Mouse (Mus musculus): Measurements from ENCODE around the gene Prdm16. TPM values are rescaled to one million over a fixed set of nuclear protein-coding genes. Genes with fewer than 3 reads are reported as not detected.

The Prdm16 gene
- total RNA-seq, 2 experiments from 2014 or later: 2.2 to 3.0 TPM

GRCm38 (mm10) chr4:154590910-154591309 is 45.8 kb downstream of the Prdm16 start:
- Histone ChIP-seq H3K27ac (no peak overlapping the region), H3K4me3 (no peak overlapping the region)
- TF ChIP-seq CTCF (IDR thresholded peaks at IDR 0.05): no peak
- intact Hi-C loops (cut with DNase I): no loop called here
- no peak for DNase-seq

GRCm38 (mm10) chr4:154586334-154586733 is 50.3 kb downstream of the Prdm16 start:
- Histone ChIP-seq H3K4me3 (no peak overlapping the region), H3K27ac (peak overlapping the region; percentile 51; the same call in 1 of the 2 replicates)
- intact Hi-C loops (cut with DNase I): no loop called here
- DNase-seq: no peak
- TF ChIP-seq CTCF (IDR thresholded peaks at IDR 0.05): no peak

GRCm38 (mm10) chr4:154585779-154586178 is 50.9 kb downstream of the Prdm16 start:
- Histone ChIP-seq H3K4me3 (no peak overlapping the region), H3K27ac (peak overlapping the region; percentile 51; the same call in 1 of the 2 replicates)
- TF ChIP-seq CTCF (IDR thresholded peaks at IDR 0.05): no peak
- no peak for DNase-seq
- intact Hi-C loops (cut with DNase I): no loop called here

GRCm38 (mm10) chr4:154583712-154584111 is 53.0 kb downstream of the Prdm16 start:
- no peak for DNase-seq
- no peak for TF ChIP-seq CTCF (IDR thresholded peaks at IDR 0.05)
- intact Hi-C loops (cut with DNase I): no loop called here
- Histone ChIP-seq H3K27ac (0 out of 2 replicates have a peak overlapping the region, but pooled peaks have one; percentile 28), H3K4me3 (no peak overlapping the region)

- H3K4me3 ChIP-seq: no peak overlapping the region
- intact Hi-C loops (cut with DNase I): no loop called here
- no peak for DNase-seq
- H3K27ac ChIP-seq: no peak overlapping the region
- no peak for TF ChIP-seq CTCF (IDR thresholded peaks at IDR 0.05)
These were observed 54.0 kb downstream of the Prdm16 start for GRCm38 (mm10) chr4:154582607-154583236.

GRCm38 (mm10) chr4:154581261-154581886 is 55.3 kb downstream of the Prdm16 start:
- H3K4me3 ChIP-seq: peak overlapping the region; percentile 46
- intact Hi-C loops (cut with DNase I): no loop called here
- H3K27ac ChIP-seq: peak overlapping the region; percentile 28
- DNase-seq: no peak
- no peak for TF ChIP-seq CTCF (IDR thresholded peaks at IDR 0.05)

GRCm38 (mm10) chr4:154574208-154574875 is 62.3 kb downstream of the Prdm16 start:
- TF ChIP-seq CTCF (IDR thresholded peaks at IDR 0.05): no peak
- no peak overlapping the region for H3K4me3 ChIP-seq
- no peak for DNase-seq
- peak overlapping the region; percentile 20; the same call in 1 of the 2 replicates for H3K27ac ChIP-seq
- intact Hi-C loops (cut with DNase I): no loop called here

GRCm38 (mm10) chr4:154570451-154570881 is 66.2 kb downstream of the Prdm16 start:
- DNase-seq: no peak
- no peak overlapping the region for H3K27ac ChIP-seq
- TF ChIP-seq CTCF (IDR thresholded peaks at IDR 0.05): no peak
- no peak overlapping the region for H3K4me3 ChIP-seq
- intact Hi-C loops (cut with DNase I): no loop called here

- Histone ChIP-seq H3K4me3 (no peak overlapping the region), H3K27ac (no peak overlapping the region)
- no peak for TF ChIP-seq CTCF (IDR thresholded peaks at IDR 0.05)
- intact Hi-C loops (cut with DNase I): no loop called here
- DNase-seq: no peak
These were observed 66.8 kb downstream of the Prdm16 start for GRCm38 (mm10) chr4:154569845-154570244.

- intact Hi-C loops (cut with DNase I): no loop called here
- H3K27ac ChIP-seq: no peak overlapping the region
- TF ChIP-seq CTCF (IDR thresholded peaks at IDR 0.05): no peak
- no peak for DNase-seq
- no peak overlapping the region for H3K4me3 ChIP-seq
These were observed 67.9 kb downstream of the Prdm16 start for GRCm38 (mm10) chr4:154568798-154569197.

- Histone ChIP-seq H3K4me3 (no peak overlapping the region), H3K27ac (0 out of 2 replicates have a peak overlapping the region, but pooled peaks have one; percentile 5)
- intact Hi-C loops (cut with DNase I): no loop called here
- no peak for DNase-seq
- TF ChIP-seq CTCF (IDR thresholded peaks at IDR 0.05): no peak
These were observed 68.7 kb downstream of the Prdm16 start for GRCm38 (mm10) chr4:154567942-154568341.

- no peak for TF ChIP-seq CTCF (IDR thresholded peaks at IDR 0.05)
- intact Hi-C loops (cut with DNase I): no loop called here
- Histone ChIP-seq H3K4me3 (no peak overlapping the region), H3K27ac (no peak overlapping the region)
- DNase-seq: no peak
These were observed 73.5 kb downstream of the Prdm16 start for GRCm38 (mm10) chr4:154563201-154563600.

GRCm38 (mm10) chr4:154558041-154558440 is 78.6 kb downstream of the Prdm16 start:
- intact Hi-C loops (cut with DNase I): no loop called here
- no peak for DNase-seq
- Histone ChIP-seq H3K4me3 (no peak overlapping the region), H3K27ac (no peak overlapping the region)
- no peak for TF ChIP-seq CTCF (IDR thresholded peaks at IDR 0.05)

Measured in gastrocnemius, adult 2 months (tissue).